Mouse (Mus musculus): Measurements from ENCODE around the gene Wbp1. TPM values are rescaled to one million over a fixed set of nuclear protein-coding genes. Genes with fewer than 3 reads are reported as not detected.

Wbp1 gene
- polyA plus RNA-seq (2012; rRNA removed): 201 and 275 TPM in 2 replicates

DNA sequence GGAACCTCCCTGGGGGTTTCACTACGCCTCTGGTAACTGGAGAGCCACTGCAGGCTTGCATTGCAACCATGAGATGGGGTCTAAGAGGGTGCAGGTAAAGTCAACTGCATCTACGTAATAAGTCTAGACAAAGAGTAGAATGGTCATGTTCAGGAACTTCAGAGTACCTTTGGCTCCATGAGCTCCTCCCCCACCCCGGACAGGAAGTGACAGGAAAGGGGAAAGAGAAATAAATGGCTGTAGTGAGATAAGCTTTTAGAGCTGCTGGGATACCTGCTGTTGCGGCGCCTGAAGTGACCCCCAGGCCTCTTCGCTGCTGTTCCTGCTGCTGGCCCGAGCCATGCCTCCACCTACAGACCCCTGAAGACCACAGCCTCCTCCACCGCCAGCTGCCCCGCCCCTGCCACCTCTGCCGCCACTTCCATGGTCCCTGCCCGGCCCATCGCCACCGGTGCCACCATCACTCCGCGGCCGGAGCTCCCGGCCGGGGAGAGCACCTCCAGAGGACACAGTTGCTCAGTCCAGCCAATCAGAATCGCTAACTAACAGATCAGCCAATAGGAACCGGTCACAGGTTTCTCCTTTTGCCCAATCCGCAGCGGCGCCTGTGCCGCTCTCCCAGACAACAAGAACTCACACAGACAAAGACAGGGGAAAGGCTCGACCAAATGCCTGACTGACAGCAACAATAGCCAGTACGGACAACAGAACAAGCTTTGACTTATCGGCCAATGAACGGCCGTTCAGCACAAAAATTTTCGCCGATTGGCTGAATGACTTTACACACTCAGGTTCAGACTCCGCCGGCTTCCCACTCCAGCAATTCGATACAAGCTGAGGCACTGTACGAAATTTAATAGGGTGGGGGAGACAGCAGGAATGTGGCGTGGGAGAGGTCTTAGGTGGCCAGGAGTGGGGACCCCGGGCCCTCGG lies at the start of gene Wbp1:
Gene Wbp1 (minus strand): TSS at position 630 of the 933 bp plus-strand sequence.

DNA sequence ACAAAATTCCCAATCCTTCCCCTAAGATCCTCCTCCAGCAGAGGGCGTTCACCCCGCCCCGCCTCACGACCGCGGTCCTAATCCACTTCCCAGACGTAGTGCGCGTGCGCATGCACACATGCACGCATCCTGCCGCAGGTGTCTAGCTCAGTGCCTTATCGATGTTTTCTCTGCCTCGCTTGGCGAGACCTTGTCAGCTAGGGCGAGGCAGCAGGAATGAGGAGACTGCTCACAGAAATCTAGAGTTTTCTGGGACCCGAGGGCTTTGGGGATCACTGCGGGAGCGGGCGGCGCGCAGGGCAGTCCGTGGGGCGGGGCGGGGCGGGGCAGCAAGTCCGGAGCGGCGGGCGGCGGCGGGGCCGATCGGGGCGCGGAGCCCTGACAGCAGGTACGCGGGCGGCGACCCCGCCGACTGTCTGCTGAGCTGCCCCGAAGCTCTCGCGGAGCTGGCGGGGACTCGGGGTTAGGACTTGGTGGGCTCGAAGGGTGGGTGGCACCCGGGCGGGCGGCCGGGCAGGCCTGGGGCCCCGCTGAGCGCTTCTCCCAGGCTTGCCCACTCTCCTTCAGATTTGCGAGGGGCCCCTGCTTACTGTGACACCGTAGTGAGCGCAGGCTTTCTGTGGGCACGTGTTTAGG lies 44.4 kb upstream of the Wbp1 start, which contains the start of gene Dctn1:
Gene Dctn1 (plus strand): TSS at position 314 of the 636 bp plus-strand sequence.

DNA sequence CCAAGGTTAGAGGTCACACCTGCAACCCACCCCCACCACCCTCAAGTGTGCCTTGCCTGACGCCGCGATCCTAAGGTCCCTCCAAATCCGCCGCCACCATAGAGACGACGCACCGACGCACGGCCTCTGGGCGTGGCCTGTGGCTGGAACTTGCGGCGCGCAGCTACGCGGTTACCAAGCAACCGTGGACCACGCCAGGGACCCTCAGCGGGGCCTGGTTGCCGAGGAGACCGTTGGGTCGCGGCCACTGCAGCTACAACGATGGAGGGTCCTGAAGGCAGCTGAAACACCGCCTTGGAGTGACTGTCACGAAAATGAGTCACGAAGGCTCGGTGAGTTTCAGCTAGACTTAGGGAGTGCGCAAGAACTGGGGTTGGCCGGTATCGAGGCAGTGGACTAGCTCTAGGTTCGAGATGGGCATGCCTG lies 34.9 kb upstream of the Wbp1 start, which contains the start of the genes Wdr54 and 1700003E16Rik:
Gene Wdr54 (minus strand): TSS at position 139 of the 426 bp plus-strand sequence.
Gene 1700003E16Rik (plus strand): TSS at position 146 of the 426 bp plus-strand sequence.

DNA sequence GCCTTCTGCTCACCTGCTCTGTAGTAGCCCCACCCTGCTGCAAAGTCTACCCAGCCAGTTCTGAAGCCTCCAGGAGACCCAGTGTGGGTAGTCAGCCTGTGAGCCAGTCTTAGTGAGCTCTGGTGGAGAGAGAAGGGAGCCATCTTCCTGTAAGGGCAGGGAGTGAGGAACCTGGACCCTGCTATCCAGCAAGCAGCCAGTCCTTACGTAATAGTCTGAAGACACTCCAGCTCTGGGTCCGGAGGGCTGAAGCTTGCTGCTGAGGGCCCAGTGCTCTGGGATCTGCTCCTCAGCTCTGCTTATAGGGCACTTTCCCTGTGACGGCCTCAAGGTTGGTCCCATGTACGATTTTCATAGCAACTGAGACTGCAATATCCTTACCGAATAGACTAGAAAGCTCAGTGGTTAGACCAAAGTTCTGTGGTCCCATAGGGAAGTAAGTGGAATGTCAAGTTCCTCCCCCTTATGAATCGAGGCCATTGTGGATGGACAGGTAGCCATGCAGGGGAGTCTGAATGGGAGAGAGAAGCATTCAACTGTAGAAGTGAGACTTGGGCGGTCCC lies 13.7 kb upstream of the Wbp1 start, which contains the start of gene Rtkn:
Gene Rtkn (plus strand): TSS at position 513 of the 563 bp plus-strand sequence.

DNA sequence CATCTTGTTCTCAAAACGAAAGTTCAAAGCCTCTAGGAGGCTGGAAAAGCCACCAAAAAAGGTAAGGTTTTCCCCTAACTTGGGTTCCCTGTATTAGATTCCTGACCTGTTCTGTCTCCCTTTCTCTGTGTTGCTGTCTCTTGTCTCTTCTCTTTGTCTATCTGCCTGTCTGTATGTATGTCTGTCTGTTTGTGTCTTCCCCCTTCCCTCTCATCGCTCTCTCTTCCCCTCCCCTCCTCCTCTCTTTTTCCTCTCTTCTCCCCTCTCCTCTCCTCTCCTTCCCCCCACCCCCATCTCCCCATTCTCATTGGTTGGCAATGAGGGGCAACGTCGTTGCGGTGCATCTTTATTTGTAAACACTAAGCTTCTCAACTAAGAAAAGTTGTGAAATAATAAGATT lies 4.0 kb upstream of the Wbp1 start, which contains the start of gene Ino80b:
Gene Ino80b (minus strand): TSS at position 101 of the 400 bp plus-strand sequence.

DNA sequence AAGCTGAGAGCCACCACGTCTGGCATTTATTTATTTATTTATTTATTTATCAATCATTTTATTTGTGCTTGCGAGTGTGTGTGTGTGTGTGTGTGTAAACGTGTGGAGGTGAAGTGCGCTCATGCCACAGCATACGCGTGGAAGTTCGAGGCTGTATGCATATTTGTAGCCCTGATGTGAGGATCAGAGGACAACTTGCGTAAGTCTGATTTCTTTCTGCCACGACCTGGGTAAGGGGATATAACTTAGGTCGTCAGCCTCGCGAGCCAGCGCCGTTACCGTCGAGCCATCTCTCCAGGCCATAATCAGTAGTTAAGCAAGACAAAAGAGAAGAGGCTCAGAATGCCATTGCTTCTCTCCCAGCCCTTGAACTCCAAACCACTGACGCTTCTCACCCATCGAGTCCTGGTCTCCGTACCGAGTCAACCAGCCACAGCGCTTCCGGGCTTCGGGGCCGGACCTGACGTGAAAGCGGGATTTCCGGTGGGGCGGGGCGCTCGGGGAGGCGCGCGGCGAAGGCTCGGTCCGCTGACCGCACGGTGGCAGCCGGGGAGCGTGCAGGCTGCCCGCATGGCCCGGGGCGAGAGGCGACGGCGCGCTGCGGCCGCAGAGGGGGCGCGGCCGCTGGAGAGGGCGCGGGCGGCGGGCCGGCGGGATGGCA lies 6.2 kb downstream of the Wbp1 start, which contains the start of gene Mogs:
Gene Mogs (plus strand): TSS at position 486 of the 661 bp plus-strand sequence.

DNA sequence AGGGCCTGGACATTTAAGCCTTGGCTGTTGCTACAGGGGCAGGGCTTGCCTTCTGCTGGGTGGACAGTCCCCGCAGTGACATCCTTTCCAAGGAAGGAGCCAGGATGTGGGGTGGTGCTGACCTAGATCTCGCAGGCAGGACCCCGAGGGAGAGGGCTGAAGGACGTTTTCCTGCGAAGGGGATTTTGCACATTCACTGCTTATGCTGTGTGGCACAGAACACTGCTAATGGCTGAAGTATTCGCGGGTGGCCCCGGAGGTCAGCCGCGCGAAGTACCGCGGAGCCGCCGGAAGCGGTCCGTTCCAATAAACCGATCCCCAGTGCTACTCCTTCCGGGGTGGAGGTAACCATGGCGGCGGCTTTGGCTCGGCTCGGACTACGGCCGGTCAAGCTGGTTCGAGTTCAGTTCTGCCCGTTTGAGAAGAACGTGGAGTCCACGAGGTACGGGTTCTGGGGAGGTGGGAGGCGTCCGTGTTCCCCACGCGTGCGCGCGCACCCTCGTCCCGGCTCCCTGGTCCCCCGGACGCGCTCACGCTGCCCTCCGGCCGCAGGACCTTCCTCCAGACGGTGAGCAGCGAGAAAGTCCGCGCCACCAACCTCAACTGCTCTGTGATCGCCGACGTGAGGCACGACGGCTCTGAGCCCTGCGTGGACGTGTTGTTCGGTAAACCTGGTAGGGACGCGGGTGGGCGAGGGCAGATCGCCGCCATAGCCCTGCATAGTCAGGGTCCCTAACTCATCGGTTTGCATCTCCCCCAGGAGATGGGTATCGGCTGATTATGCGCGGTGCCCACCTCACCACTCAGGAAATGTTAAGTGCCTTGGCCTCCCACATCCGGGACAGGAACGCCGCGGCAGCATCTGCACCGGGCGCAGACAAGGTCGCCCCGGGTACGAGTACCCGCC lies 12.3 kb downstream of the Wbp1 start, which contains the start of gene Mrpl53:
Gene Mrpl53 (plus strand): TSS at position 279 of the 907 bp plus-strand sequence.

DNA sequence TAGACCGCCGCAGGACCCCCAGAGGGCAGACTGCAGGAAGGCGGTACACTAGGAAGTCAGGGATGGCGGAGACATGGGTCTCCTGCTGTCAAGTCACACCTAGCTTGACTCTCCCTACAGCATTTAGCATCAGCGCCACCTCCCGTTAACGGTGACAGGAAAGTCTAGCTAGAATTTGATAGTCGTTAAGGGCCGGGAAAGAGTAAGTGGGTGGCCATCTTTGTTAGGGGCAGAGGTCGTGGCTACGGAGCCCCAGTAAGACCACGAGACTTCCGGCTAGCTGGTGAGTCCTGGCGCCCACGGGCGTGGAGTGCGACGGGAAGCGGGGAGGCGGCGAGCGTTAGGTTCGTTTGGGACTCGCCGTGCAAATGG lies 20.1 kb downstream of the Wbp1 start, which contains the start of the genes Ccdc142 and Gm42688:
Gene Ccdc142 (plus strand): TSS at position 286 of the 372 bp plus-strand sequence.
Gene Gm42688 (plus strand): TSS at position 302 of the 372 bp plus-strand sequence.

DNA sequence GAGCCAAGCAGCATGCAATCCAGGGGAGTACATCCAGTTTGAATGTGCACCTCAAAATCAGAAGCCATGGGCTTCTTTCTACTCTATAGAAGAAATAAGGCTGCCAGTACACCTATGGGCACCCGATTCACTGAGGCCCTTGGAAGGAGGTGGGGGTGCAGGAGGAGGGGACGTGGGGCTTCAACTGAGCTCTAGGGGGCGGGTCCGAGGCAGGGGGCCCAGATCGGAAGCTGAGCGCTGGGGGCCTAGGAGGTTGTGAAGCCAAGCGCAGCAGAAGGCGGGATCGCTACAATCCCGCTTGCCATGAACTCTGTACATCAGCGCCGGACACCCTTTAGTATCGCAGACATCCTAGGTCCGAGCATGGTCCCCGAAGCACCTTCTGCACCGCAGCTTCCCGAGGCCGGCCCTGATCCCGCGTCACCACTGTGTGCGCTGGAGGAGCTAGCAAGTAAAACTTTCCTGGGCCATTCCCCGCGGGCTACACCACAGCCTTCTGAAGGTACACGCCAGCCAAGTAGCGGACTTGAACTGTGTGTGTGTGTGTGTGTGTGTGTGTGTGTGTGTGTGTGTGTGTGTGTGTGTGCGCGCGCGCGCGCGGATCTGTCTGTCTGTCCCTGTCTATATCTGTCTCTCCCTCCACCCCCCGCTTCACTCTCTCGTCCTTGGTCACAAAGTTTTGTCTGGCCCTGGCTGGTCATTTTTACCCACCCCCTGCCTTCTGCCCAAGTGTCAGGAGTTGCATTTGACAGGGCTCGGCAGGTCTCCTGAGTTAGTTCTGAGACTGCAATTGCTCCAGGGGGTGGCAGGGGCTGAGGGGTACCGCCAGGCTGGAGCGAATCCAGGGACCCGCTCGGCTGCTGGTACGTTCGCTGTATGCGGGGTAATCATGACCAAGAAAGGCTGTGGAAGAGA lies 35.0 kb downstream of the Wbp1 start, which contains the start of gene Lbx2:
Gene Lbx2 (plus strand): TSS at position 247 of the 915 bp plus-strand sequence.

DNA sequence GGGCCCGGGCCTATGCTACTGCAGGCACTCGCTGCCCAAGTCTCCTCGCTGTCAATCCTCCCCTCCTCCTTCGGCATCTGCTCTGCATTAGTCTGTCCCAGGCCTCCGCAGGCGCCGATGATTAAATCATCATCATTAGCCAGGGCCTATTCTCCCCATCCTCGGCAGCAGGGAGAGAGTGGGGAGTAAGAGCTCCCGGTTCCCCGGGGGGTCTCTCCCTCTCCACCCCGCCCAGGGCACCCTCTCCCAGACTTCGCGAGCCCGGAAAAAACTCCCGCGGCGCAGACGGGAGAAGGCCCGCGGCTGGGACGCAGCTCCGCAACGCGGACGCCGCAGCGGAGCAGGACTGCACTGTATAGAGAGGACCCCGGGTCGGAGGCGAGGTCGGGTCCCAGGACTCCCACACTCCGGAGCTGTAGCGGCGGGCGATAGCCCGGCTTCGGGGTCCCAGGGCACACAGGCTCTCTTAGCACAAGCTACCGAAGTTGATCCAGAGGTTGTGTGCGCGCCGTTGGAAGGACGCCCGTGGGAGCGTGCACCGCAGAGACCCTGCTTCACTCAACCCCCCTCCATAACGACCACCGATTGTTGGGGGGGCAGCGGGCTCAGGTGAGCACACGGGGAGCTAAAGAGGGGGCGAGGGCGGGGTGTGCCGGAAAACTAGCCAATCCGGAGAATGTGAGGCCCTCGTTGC lies 43.6 kb downstream of the Wbp1 start, which contains the start of gene Pcgf1:
Gene Pcgf1 (plus strand): TSS at position 240 of the 694 bp plus-strand sequence.

DNA sequence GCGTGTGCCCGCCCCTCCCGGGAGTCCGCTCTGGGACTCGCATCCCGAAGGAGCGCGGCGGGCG lies 51.3 kb downstream of the Wbp1 start, which contains the start of gene Tlx2:
Gene Tlx2 (minus strand): TSS at position 47 of the 64 bp plus-strand sequence.

Other genes starting within 250 kb of the Wbp1 start
- 4.6 and 5.0 TPM in 2 replicates for gene Sema4f, start 181.8 kb downstream of the Wbp1 start, polyA plus RNA-seq (2012; rRNA removed)
- gene M1ap, start 174.7 kb downstream of the Wbp1 start, polyA plus RNA-seq (2012; rRNA removed): 0.31 and 1.7 TPM in 2 replicates
- 7.7 and 8.2 TPM in 2 replicates for gene Dok1, start 88.1 kb downstream of the Wbp1 start, polyA plus RNA-seq (2012; rRNA removed)
- gene Loxl3, start 87.4 kb downstream of the Wbp1 start, polyA plus RNA-seq (2012; rRNA removed): 10.1 and 15.8 TPM in 2 replicates
- 209 and 289 TPM in 2 replicates for gene Aup1, start 67.0 kb downstream of the Wbp1 start, polyA plus RNA-seq (2012; rRNA removed)
- 70.4 and 80.9 TPM in 2 replicates for gene Htra2, start 66.3 kb downstream of the Wbp1 start, polyA plus RNA-seq (2012; rRNA removed)
- 2.0 and 3.3 TPM in 2 replicates for gene Dqx1, start 63.7 kb downstream of the Wbp1 start, polyA plus RNA-seq (2012; rRNA removed)
- gene Tlx2, start 51.3 kb downstream of the Wbp1 start, polyA plus RNA-seq (2012; rRNA removed): 4.1 and 7.5 TPM in 2 replicates
- 42.4 and 49.1 TPM in 2 replicates for gene Pcgf1, start 43.7 kb downstream of the Wbp1 start, polyA plus RNA-seq (2012; rRNA removed)
- 0.59 and 1.2 TPM in 2 replicates for gene Lbx2, start 35.2 kb downstream of the Wbp1 start, polyA plus RNA-seq (2012; rRNA removed)
- 4.1 and 5.1 TPM in 2 replicates for gene Ccdc142, start 20.0 kb downstream of the Wbp1 start, polyA plus RNA-seq (2012; rRNA removed)
- 4.2 and 4.9 TPM in 2 replicates for gene Gm42688, start 19.9 kb downstream of the Wbp1 start, polyA plus RNA-seq (2012; rRNA removed)
- 111 and 115 TPM in 2 replicates for gene Mrpl53, start 12.5 kb downstream of the Wbp1 start, polyA plus RNA-seq (2012; rRNA removed)
- gene Mogs, start 6.1 kb downstream of the Wbp1 start, polyA plus RNA-seq (2012; rRNA removed): 47.3 and 47.7 TPM in 2 replicates
- 37.2 and 53.1 TPM in 2 replicates for gene Ino80b, start 3.9 kb upstream of the Wbp1 start, polyA plus RNA-seq (2012; rRNA removed)
- 72.3 and 77.8 TPM in 2 replicates for gene Rtkn, start 13.9 kb upstream of the Wbp1 start, polyA plus RNA-seq (2012; rRNA removed)
- gene Wdr54, start 34.8 kb upstream of the Wbp1 start, polyA plus RNA-seq (2012; rRNA removed): 13.5 and 17.0 TPM in 2 replicates
- 0.57 and 0.73 TPM in 2 replicates for gene 1700003E16Rik, start 34.8 kb upstream of the Wbp1 start, polyA plus RNA-seq (2012; rRNA removed)
- gene Dctn1, start 44.4 kb upstream of the Wbp1 start, polyA plus RNA-seq (2012; rRNA removed): 142 and 229 TPM in 2 replicates
- 1.4 and 1.6 TPM in 2 replicates for gene Slc4a5, start 98.3 kb upstream of the Wbp1 start, polyA plus RNA-seq (2012; rRNA removed)
- gene Mthfd2, start 204.3 kb upstream of the Wbp1 start, polyA plus RNA-seq (2012; rRNA removed): 29.9 and 33.6 TPM in 2 replicates
- 35.4 and 54.1 TPM in 2 replicates for gene Mob1a, start 204.5 kb upstream of the Wbp1 start, polyA plus RNA-seq (2012; rRNA removed)
- 48.7 and 77.4 TPM in 2 replicates for gene Bola3, start 227.6 kb upstream of the Wbp1 start, polyA plus RNA-seq (2012; rRNA removed)